ENCODE assay signal across 11 mouse cellular contexts in the genomic region with DNA sequence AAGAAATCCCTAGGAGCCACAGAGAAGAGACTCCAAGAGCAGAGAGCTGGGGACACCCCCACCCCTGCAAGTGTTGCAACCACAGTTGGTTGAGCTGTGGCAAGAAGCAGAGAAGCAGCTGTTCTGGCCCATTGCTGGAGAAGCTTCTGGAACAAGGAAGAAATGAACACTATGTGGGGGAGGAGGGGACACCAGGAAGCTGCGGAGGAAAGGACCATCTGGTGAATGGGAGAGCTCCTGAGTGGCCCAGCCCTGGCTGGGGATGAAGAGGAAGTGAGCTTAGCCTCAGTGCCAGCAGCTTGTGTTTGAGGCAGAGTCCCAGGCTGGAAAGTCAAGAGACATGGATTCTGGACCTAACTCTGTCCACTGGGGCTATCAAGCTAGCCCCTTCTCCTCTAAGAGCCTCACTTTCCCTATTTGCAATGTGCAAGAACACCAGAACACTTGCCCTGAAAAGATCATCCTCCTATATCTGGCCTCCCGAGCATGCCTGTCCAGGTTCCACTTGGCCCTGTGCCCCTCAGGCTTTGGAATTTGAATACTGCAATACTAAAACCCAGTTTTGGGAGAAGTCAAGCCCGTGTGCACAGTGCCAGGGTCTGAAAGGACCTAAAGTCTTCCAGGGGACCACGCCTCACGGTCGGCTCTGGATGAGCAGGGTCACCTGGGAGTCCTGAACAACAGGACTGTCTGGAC. TPM values are rescaled to one million over a fixed set of nuclear protein-coding genes. Genes with fewer than 3 reads are reported as not detected.
DNase-seq lines count a peak whose midpoint lies in the region; ATAC-seq and TF ChIP-seq lines count a peak whose summit lies in the region.
"Had no signal": no experiment of that assay in that cellular context is flagged by ENCODE, and none has a peak within 500 bp of the region (broad histone marks: within the 10 kb centered on the region; RNA-seq: fewer than 3 reads in every experiment).

No protein-coding gene starts in this region.

- DNase-seq in cerebellum, adult 9-11 months: peak; percentile 21
- no peak for DNase-seq in cerebellum, postnatal 14 days
- peak; percentile 75 for DNase-seq in left cerebral cortex, adult 11 months (ENCODE audit: low spot score)
- DNase-seq in left cerebral cortex, postnatal 4 days: no peak
- DNase-seq in retina, postnatal 1 day: no peak
- DNase-seq in ovary, postnatal 36 days (ENCODE audit: low spot score): no peak
- DNase-seq: heart, adult 11 months; lung, postnatal 4 days had no signal

- H3K4me3 ChIP-seq in myocyte: no peak overlapping the region
- H3K4me3 ChIP-seq: kidney, embryonic 15.5 days had no signal

- no peak overlapping the region for H3ac ChIP-seq in myocyte (ENCODE audit: control insufficient read depth, insufficient read length)

- intact Hi-C loops in left cerebral cortex, postnatal 4 days (cut with DNase I): no loop called here

- no peak for TF ChIP-seq POLR2A in myocyte (IDR thresholded peaks at IDR 0.05; ENCODE audit: insufficient read length, low read depth)

- no peaks in the 10 kb centered on the region for H3K79me2 ChIP-seq in myocyte (ENCODE audit: control insufficient read depth, insufficient read depth)

- no peaks in the 10 kb centered on the region for H3K36me3 ChIP-seq in myocyte (ENCODE audit: control insufficient read depth, insufficient read depth)
- H3K36me3 ChIP-seq: kidney, embryonic 15.5 days had no signal

- 0 out of 2 replicates have a peak, but pooled peaks have one; percentile 18 for ATAC-seq in common myeloid progenitor, adult 5-6 weeks (replicated peaks; ENCODE audit: low read depth, poor library complexity, severe bottlenecking)

- no peaks in the 10 kb centered on the region for H3K27me3 ChIP-seq in myocyte (ENCODE audit: control insufficient read depth, insufficient read depth, insufficient read length)

- H3K4me2 ChIP-seq in myocyte (ENCODE audit: low read depth): peak overlapping the region; percentile 16
- H3K4me2 ChIP-seq: kidney, embryonic 15.5 days had no signal

TF ChIP-seq in myocyte, 11 proteins besides CTCF, POLR2A, EP300 and RAD21:
- TF ChIP-seq MYOD1 (IDR thresholded peaks at IDR 0.05; ENCODE audit: control insufficient read depth in 1 of 3, insufficient read length in 2 of 3, low read depth in 2 of 3): peak; percentile 16 to 78 (median 68)
- TF ChIP-seq TCF12 (IDR thresholded peaks at IDR 0.05; ENCODE audit: insufficient read depth, poor library complexity, severe bottlenecking): peak; percentile 7
- TF ChIP-seq CEBPB (IDR thresholded peaks at IDR 0.05; ENCODE audit: insufficient read depth, poor library complexity, severe bottlenecking): peak; percentile 40; the same call in 1 of the 2 replicates
- TF ChIP-seq MYOG (IDR thresholded peaks at IDR 0.05; ENCODE audit: control insufficient read depth in 1 of 3, insufficient read depth in 1 of 3, insufficient read length in 2 of 3, low read depth in 2 of 3): peak; percentile 52 to 84 (median 64)
- TF ChIP-seq USF1 (IDR thresholded peaks at IDR 0.05; ENCODE audit: low read depth): no peak

RNA-seq across cellular contexts. Expression of a gene that starts 9.5 kb away (rescaled TPM):
- 1 to 10 TPM; 5.5 to 6.8 TPM for total RNA-seq in left cerebral cortex, postnatal 4 days (2021)
- total RNA-seq in common myeloid progenitor, adult 5-6 weeks (2017): not detected in 2 replicates
- 0.02 TPM for polyA plus RNA-seq in myocyte (2012; fragmentation: generic; extraction: Trizol)

RNA-seq across cellular contexts. Expression of a gene that starts 24.1 kb away (rescaled TPM):
- total RNA-seq in left cerebral cortex, postnatal 4 days (2021): 10 to 100 TPM; 29.5 to 32.1 TPM
- total RNA-seq in common myeloid progenitor, adult 5-6 weeks (2017): 2.3 and 4.3 TPM in 2 replicates
- polyA plus RNA-seq in myocyte (2012; fragmentation: generic; extraction: Trizol): 8.7 TPM

RNA-seq across cellular contexts. Expression of a gene that starts 37.6 kb away (rescaled TPM):
- total RNA-seq in left cerebral cortex, postnatal 4 days (2021): 10 to 100 TPM; 68.5 to 73.6 TPM
- total RNA-seq in common myeloid progenitor, adult 5-6 weeks (2017): 56.0 and 82.6 TPM in 2 replicates
- 62.6 TPM for polyA plus RNA-seq in myocyte (2012; fragmentation: generic; extraction: Trizol)

RNA-seq across cellular contexts. Expression of a gene that starts 39.0 kb away (rescaled TPM):
- 10 to 100 TPM; 64.1 to 76.4 TPM for total RNA-seq in left cerebral cortex, postnatal 4 days (2021)
- total RNA-seq in common myeloid progenitor, adult 5-6 weeks (2017): 9.2 TPM in 1 of 2 replicates, not detected in the other
- 46.7 TPM for polyA plus RNA-seq in myocyte (2012; fragmentation: generic; extraction: Trizol)

RNA-seq across cellular contexts. Expression of a gene that starts 39.1 kb away (rescaled TPM):
- 1 to 10 TPM; 5.3 to 5.5 TPM for total RNA-seq in left cerebral cortex, postnatal 4 days (2021)
- total RNA-seq in common myeloid progenitor, adult 5-6 weeks (2017): 5.8 TPM in 1 of 2 replicates, not detected in the other
- polyA plus RNA-seq in myocyte (2012; fragmentation: generic; extraction: Trizol): 1.6 TPM

Comparison
In these comparisons a context has a peak if more than half of its experiments do, and no peak if none do; other contexts are left out.
1. DNase-seq: peak in cerebellum, adult 9-11 months (single experiment) and left cerebral cortex, adult 11 months (single experiment); none in cerebellum, postnatal 14 days (0 of 2), left cerebral cortex, postnatal 4 days (single experiment), retina, postnatal 1 day (single experiment) and ovary, postnatal 36 days (single experiment).